Mouse (Mus musculus): ENCODE data around the gene Adcy9. TPM values are rescaled to one million over a fixed set of nuclear protein-coding genes. Genes with fewer than 3 reads are reported as not detected.

Adcy9 gene
- polyA plus RNA-seq, 1 experiment from 2014 or later: 1.3 TPM

GRCm38 (mm10) chr16:4431841-4432240, 11.5 kb upstream of the Adcy9 start:
- Histone ChIP-seq H3K4me2 (no peak overlapping the region), H3K9me3 (ENCODE audit: low read depth, low read length) (no peaks in the 10 kb centered on the region), H3K27ac (ENCODE audit: low read depth) (no peak overlapping the region), H3K9ac (no peak overlapping the region), H3K27me3 (ENCODE audit: insufficient read depth, low read length) (no peaks in the 10 kb centered on the region), H3K4me1 (ENCODE audit: insufficient read depth) (no peaks in the 10 kb centered on the region), H3K4me3 (ENCODE audit: low read depth, low read length) (no peak overlapping the region), H3K36me3 (ENCODE audit: insufficient read depth) (no peaks in the 10 kb centered on the region)
- no peak for TF ChIP-seq CTCF (IDR thresholded peaks at IDR 0.05; ENCODE audit: low read depth)
- WGBS: 58% methylated on average over 4 of the region's 4 CpGs
- ATAC-seq (ENCODE audit: insufficient read depth): no peak
- DNase-seq: no peak

- WGBS: 76% methylated on average over 3 of the region's 3 CpGs
- DNase-seq: no peak
- H3K9me3 ChIP-seq (ENCODE audit: low read depth, low read length): no peaks in the 10 kb centered on the region
Measured at GRCm38 (mm10) chr16:4431013-4431412, 10.7 kb upstream of the Adcy9 start.

GRCm38 (mm10) chr16:4430232-4430631, 9.9 kb upstream of the Adcy9 start:
- no peak for DNase-seq
- no peaks in the 10 kb centered on the region for H3K27me3 ChIP-seq (ENCODE audit: insufficient read depth, low read length)
- WGBS: 65% methylated on average over 5 of the region's 5 CpGs
- H3K4me1 ChIP-seq (ENCODE audit: insufficient read depth): no peaks in the 10 kb centered on the region
- H3K9ac ChIP-seq: no peak overlapping the region
- no peak overlapping the region for H3K27ac ChIP-seq (ENCODE audit: low read depth)
- no peak overlapping the region for H3K4me2 ChIP-seq
- no peak overlapping the region for H3K4me3 ChIP-seq (ENCODE audit: low read depth, low read length)
- no peaks in the 10 kb centered on the region for H3K36me3 ChIP-seq (ENCODE audit: insufficient read depth)
- no peaks in the 10 kb centered on the region for H3K9me3 ChIP-seq (ENCODE audit: low read depth, low read length)
- no peak for TF ChIP-seq CTCF (IDR thresholded peaks at IDR 0.05; ENCODE audit: low read depth)
- ATAC-seq (ENCODE audit: insufficient read depth): no peak

More at GRCm38 (mm10) chr16:4431013-4431412, 10.7 kb upstream of the Adcy9 start:
- no peak for TF ChIP-seq CTCF (IDR thresholded peaks at IDR 0.05; ENCODE audit: low read depth)
- H3K4me1 ChIP-seq (ENCODE audit: insufficient read depth): no peaks in the 10 kb centered on the region
- no peak overlapping the region for H3K9ac ChIP-seq
- ATAC-seq (ENCODE audit: insufficient read depth): no peak
- no peaks in the 10 kb centered on the region for H3K36me3 ChIP-seq (ENCODE audit: insufficient read depth)
- H3K27me3 ChIP-seq (ENCODE audit: insufficient read depth, low read length): no peaks in the 10 kb centered on the region
- no peak overlapping the region for H3K4me2 ChIP-seq
- H3K27ac ChIP-seq (ENCODE audit: low read depth): no peak overlapping the region
- no peak overlapping the region for H3K4me3 ChIP-seq (ENCODE audit: low read depth, low read length)

- Histone ChIP-seq H3K27me3 (ENCODE audit: insufficient read depth, low read length) (no peaks in the 10 kb centered on the region), H3K4me3 (ENCODE audit: low read depth, low read length) (no peak overlapping the region), H3K9ac (no peak overlapping the region), H3K4me2 (no peak overlapping the region), H3K9me3 (ENCODE audit: low read depth, low read length) (no peaks in the 10 kb centered on the region), H3K36me3 (ENCODE audit: insufficient read depth) (no peaks in the 10 kb centered on the region), H3K27ac (ENCODE audit: low read depth) (no peak overlapping the region), H3K4me1 (ENCODE audit: insufficient read depth) (peaks cover 3% of the 10 kb centered on the region; the same call in 1 of the 2 replicates)
- WGBS: 40% methylated on average over 4 of the region's 4 CpGs
- no peak for ATAC-seq (ENCODE audit: insufficient read depth)
- no peak for TF ChIP-seq CTCF (IDR thresholded peaks at IDR 0.05; ENCODE audit: low read depth)
- no peak for DNase-seq
Measured at GRCm38 (mm10) chr16:4425658-4426234, 5.4 kb upstream of the Adcy9 start.

- H3K27ac ChIP-seq (ENCODE audit: low read depth): no peak overlapping the region
- no peak overlapping the region for H3K4me3 ChIP-seq (ENCODE audit: low read depth, low read length)
- H3K4me1 ChIP-seq (ENCODE audit: insufficient read depth): peaks cover 4% of the 10 kb centered on the region
- DNase-seq (no peak), ATAC-seq (ENCODE audit: insufficient read depth) (no peak)
- WGBS: 74% methylated on average over 5 of the region's 5 CpGs
- no peaks in the 10 kb centered on the region for H3K9me3 ChIP-seq (ENCODE audit: low read depth, low read length)
- TF ChIP-seq CTCF (IDR thresholded peaks at IDR 0.05; ENCODE audit: low read depth): no peak
- H3K36me3 ChIP-seq (ENCODE audit: insufficient read depth): no peaks in the 10 kb centered on the region
- H3K9ac ChIP-seq: no peak overlapping the region
- peaks cover 5% of the 10 kb centered on the region for H3K27me3 ChIP-seq (ENCODE audit: insufficient read depth, low read length)
- no peak overlapping the region for H3K4me2 ChIP-seq
Measured at GRCm38 (mm10) chr16:4423613-4424012, 3.3 kb upstream of the Adcy9 start.

GRCm38 (mm10) chr16:4422991-4423390, 2.7 kb upstream of the Adcy9 start:
- Histone ChIP-seq H3K9ac (no peak overlapping the region), H3K36me3 (ENCODE audit: insufficient read depth) (no peaks in the 10 kb centered on the region), H3K27me3 (ENCODE audit: insufficient read depth, low read length) (peaks cover 11% of the 10 kb centered on the region), H3K4me3 (ENCODE audit: low read depth, low read length) (no peak overlapping the region), H3K9me3 (ENCODE audit: low read depth, low read length) (no peaks in the 10 kb centered on the region), H3K4me1 (ENCODE audit: insufficient read depth) (peaks cover 4% of the 10 kb centered on the region), H3K4me2 (no peak overlapping the region), H3K27ac (ENCODE audit: low read depth) (no peak overlapping the region)
- DNase-seq (no peak), ATAC-seq (ENCODE audit: insufficient read depth) (no peak)
- TF ChIP-seq CTCF (IDR thresholded peaks at IDR 0.05; ENCODE audit: low read depth): no peak
- WGBS: 78% methylated on average over 3 of the region's 3 CpGs

- peak overlapping the region; percentile 74 for H3K4me3 ChIP-seq (ENCODE audit: low read depth, low read length)
- DNase-seq: peak; percentile 69
- ATAC-seq (ENCODE audit: insufficient read depth): peak; percentile 85
- H3K4me2 ChIP-seq: peak overlapping the region; percentile 99
- under 1% methylated on average over 83 of the region's 85 CpGs for WGBS
- H3K27me3 ChIP-seq (ENCODE audit: insufficient read depth, low read length): peaks cover 14% of the 10 kb centered on the region
- TF ChIP-seq CTCF (IDR thresholded peaks at IDR 0.05; ENCODE audit: low read depth): no peak
- peak overlapping the region; percentile 46 for H3K27ac ChIP-seq (ENCODE audit: low read depth)
- H3K4me1 ChIP-seq (ENCODE audit: insufficient read depth): peaks cover 4% of the 10 kb centered on the region
- H3K36me3 ChIP-seq (ENCODE audit: insufficient read depth): no peaks in the 10 kb centered on the region
- no peaks in the 10 kb centered on the region for H3K9me3 ChIP-seq (ENCODE audit: low read depth, low read length)
- H3K9ac ChIP-seq: peak overlapping the region; percentile 61
Measured at GRCm38 (mm10) chr16:4419546-4420297, 576 bp downstream of the Adcy9 start.

Measured in lung, embryonic 14.5 days (tissue).